Mouse (Mus musculus): ENCODE results near the gene Lrmda. TPM values are rescaled to one million over a fixed set of nuclear protein-coding genes. Genes with fewer than 3 reads are reported as not detected.

The Lrmda gene
- polyA plus RNA-seq, 1 experiment from 2014 or later, result 0.23 TPM

DNA sequence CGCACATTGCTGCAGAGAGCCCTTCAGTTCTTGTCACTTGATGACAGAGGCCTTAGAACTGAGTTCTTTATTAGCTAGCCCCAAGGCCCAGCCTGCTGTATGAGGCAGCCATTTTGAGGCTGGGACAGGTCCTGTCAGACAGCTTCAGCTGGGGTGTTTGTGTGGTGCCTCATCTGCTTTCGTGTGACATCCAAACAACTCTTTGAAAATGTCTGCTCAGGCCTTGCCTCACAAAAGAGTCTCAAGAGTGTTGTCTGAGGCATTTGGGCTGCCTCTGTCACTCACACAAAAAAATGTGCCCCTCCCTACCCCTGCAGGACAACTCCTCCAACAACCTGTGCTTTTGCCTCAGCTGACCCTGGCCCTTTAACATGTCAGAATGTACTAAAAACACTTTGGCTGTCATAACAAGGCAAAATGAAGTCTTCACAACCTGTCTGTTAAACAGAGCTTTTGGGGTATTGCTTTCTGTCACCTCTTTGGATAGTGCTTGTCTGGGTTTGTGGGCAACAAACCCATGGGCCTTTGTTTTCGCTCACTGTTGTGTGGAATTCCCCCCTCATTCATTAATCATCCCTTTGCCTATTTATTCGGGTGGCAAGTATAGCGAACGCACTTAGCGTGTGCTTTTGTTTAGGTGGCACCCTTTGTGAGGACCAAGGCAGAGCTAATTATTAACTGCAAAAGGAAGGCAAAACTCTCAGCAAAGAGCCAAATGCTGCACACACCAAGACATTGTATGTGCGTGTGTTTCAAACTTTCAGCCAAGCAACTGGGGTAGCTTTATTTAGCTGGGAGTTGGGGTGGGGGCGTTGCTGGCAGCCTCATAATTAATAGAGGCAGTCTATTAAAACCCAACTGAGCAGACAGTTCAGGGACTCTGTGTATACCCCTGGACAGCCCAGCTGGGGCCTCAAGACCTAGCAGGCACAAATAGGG is 660.5 kb downstream of the Lrmda start:
- Histone ChIP-seq H3K9me3 (ENCODE audit: control insufficient read depth, low read length) (no peaks in the 10 kb centered on the region), H3K4me1 (ENCODE audit: control insufficient read depth, insufficient read depth, low read length) (peaks cover 16% of the 10 kb centered on the region), H3K4me2 (no peak overlapping the region), H3K9ac (ENCODE audit: low read length) (no peak overlapping the region), H3K4me3 (ENCODE audit: low read depth, low read length) (no peak overlapping the region), H3K36me3 (ENCODE audit: control insufficient read depth, insufficient read depth, low read length) (no peaks in the 10 kb centered on the region), H3K27me3 (ENCODE audit: control insufficient read depth, insufficient read depth, low read length) (no peaks in the 10 kb centered on the region), H3K27ac (ENCODE audit: low read depth, low read length) (peak overlapping the region; percentile 40; the same call in 1 of the 2 replicates)
- DNase-seq (ENCODE audit: low spot score, missing footprints) (peak; percentile 87), ATAC-seq (ENCODE audit: low FRiP score) (peak; percentile 85)
- WGBS, result 31% methylated on average over 9 of the region's 9 CpGs

DNA sequence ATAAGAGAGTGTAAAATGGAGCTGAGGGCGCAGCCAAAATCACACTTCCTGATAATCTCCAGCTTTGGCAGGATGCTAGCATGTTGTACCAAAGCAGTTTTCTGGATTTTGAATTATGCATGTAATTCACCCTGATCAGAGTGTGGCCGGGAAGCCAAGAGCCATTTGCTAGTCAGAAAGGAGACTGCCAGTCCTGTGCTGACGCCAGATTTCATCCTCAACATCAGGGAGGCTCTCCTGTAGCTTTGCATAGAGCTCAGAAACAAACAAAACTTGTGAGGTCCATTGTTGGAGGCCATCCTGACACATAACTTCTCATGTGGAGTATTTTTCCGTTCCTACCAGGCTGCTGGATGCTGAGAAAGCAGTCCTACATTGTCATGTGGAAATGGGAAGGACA is 667.4 kb downstream of the Lrmda start:
- Histone ChIP-seq H3K4me3 (ENCODE audit: low read depth, low read length) (no peak overlapping the region), H3K4me2 (no peak overlapping the region), H3K36me3 (ENCODE audit: control insufficient read depth, insufficient read depth, low read length) (no peaks in the 10 kb centered on the region), H3K27ac (ENCODE audit: low read depth, low read length) (no peak overlapping the region), H3K9me3 (ENCODE audit: control insufficient read depth, low read length) (no peaks in the 10 kb centered on the region), H3K9ac (ENCODE audit: low read length) (no peak overlapping the region), H3K27me3 (ENCODE audit: control insufficient read depth, insufficient read depth, low read length) (no peaks in the 10 kb centered on the region), H3K4me1 (ENCODE audit: control insufficient read depth, insufficient read depth, low read length) (no peaks in the 10 kb centered on the region)
- DNase-seq (ENCODE audit: low spot score, missing footprints) (no peak), ATAC-seq (ENCODE audit: low FRiP score) (no peak)
- WGBS, result 76% methylated on average over 4 of the region's 4 CpGs

DNA sequence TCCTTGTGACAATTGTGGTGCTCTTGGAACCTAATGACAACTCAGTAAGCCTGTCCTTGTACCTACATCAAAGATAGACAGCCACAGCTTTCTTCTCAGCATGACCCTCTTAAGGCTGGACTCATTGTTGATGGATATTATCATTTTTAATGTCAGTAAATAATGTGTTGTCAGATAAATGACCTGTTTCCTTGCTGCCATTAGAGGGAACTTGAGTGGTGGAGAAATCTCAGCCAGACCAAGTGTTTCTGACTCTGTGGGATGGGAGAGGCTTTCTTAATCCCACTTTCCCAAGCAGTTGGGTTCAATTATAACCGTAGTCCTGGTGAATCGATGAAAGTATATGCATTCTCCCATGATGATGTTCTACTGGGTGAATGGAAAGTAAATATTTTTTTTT is 668.9 kb downstream of the Lrmda start:
- no peak overlapping the region for H3K27ac ChIP-seq (ENCODE audit: low read depth, low read length)
- ATAC-seq (ENCODE audit: low FRiP score), result no peak
- no peak overlapping the region for H3K9ac ChIP-seq (ENCODE audit: low read length)
- H3K9me3 ChIP-seq (ENCODE audit: control insufficient read depth, low read length), result no peaks in the 10 kb centered on the region
- no peak overlapping the region for H3K4me2 ChIP-seq
- WGBS, result 84% methylated on average over 2 of the region's 2 CpGs
- no peaks in the 10 kb centered on the region for H3K36me3 ChIP-seq (ENCODE audit: control insufficient read depth, insufficient read depth, low read length)
- H3K27me3 ChIP-seq (ENCODE audit: control insufficient read depth, insufficient read depth, low read length), result no peaks in the 10 kb centered on the region
- no peaks in the 10 kb centered on the region for H3K4me1 ChIP-seq (ENCODE audit: control insufficient read depth, insufficient read depth, low read length)
- no peak overlapping the region for H3K4me3 ChIP-seq (ENCODE audit: low read depth, low read length)
- DNase-seq (ENCODE audit: low spot score, missing footprints), result no peak

DNA sequence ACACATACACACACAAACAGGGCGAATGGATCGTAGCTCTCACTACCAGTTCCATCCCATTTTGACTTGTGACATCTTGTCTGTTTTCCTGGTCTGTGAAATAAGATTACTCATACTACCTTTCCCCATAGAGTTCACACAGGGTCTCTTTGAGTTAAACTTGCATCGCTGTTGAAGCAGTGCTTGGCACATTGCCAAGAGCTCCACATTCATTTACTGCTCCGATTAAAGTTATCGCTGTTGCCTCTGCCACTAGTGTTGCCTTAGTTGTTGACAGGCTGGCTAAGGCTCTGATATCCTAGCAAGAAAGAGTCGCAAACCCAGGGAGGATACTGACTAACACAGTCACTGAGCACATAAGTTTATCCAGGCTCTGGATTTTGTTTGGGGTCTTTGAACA is 675.9 kb downstream of the Lrmda start:
- H3K27ac ChIP-seq (ENCODE audit: low read depth, low read length), result no peak overlapping the region
- DNase-seq (ENCODE audit: low spot score, missing footprints), result no peak
- H3K4me3 ChIP-seq (ENCODE audit: low read depth, low read length), result no peak overlapping the region
- H3K4me2 ChIP-seq, result no peak overlapping the region
- 90% methylated on average over 6 of the region's 6 CpGs for WGBS
- H3K27me3 ChIP-seq (ENCODE audit: control insufficient read depth, insufficient read depth, low read length), result no peaks in the 10 kb centered on the region
- no peak for ATAC-seq (ENCODE audit: low FRiP score)
- H3K9ac ChIP-seq (ENCODE audit: low read length), result no peak overlapping the region
- no peaks in the 10 kb centered on the region for H3K4me1 ChIP-seq (ENCODE audit: control insufficient read depth, insufficient read depth, low read length)
- no peaks in the 10 kb centered on the region for H3K36me3 ChIP-seq (ENCODE audit: control insufficient read depth, insufficient read depth, low read length)
- H3K9me3 ChIP-seq (ENCODE audit: control insufficient read depth, low read length), result no peaks in the 10 kb centered on the region

DNA sequence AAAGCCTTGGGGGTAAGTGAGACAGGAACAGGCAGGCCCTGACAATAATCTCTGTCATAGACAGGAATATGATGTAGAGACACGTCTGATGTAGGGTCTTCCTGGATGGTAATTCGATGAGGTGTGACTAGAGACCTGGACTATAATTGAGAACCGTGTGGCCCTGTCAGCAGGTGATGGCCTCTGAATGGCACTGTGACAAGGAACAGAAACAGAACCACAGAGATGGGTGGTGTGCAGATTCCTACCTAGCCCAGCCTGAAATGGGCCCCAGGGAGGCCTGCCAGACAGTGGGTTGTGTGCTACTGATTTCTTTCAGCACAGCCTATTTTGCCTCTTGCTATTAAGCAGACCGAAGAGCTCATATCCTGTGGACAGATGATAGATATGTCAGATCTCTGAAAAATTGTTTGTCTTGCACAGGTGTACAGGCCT is 676.4 kb downstream of the Lrmda start:
- ATAC-seq (ENCODE audit: low FRiP score) (no peak), DNase-seq (ENCODE audit: low spot score, missing footprints) (no peak)
- Histone ChIP-seq H3K36me3 (ENCODE audit: control insufficient read depth, insufficient read depth, low read length) (no peaks in the 10 kb centered on the region), H3K27ac (ENCODE audit: low read depth, low read length) (no peak overlapping the region), H3K9ac (ENCODE audit: low read length) (no peak overlapping the region), H3K9me3 (ENCODE audit: control insufficient read depth, low read length) (no peaks in the 10 kb centered on the region), H3K4me3 (ENCODE audit: low read depth, low read length) (no peak overlapping the region), H3K4me1 (ENCODE audit: control insufficient read depth, insufficient read depth, low read length) (no peaks in the 10 kb centered on the region), H3K4me2 (no peak overlapping the region), H3K27me3 (ENCODE audit: control insufficient read depth, insufficient read depth, low read length) (no peaks in the 10 kb centered on the region)
- 82% methylated on average over 4 of the region's 4 CpGs for WGBS

DNA sequence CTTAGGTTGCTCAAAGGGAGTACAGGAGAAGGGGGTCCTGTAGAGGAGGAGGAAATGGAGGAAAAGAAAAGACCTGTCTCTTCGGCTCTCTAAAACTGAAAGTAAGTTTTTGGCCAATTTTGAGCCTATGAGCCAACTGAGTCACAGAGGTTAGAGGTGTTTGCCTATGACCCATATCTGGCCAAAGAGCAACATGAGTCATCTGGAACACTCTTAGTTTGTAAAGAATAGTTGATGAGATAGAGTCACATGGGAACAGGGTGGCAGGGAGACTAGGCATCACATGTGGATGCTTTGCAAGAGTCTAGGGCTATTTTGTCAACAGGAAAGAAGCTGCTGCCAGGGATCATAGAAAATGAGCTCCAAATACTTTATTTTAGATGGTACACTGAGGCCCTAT is 680.7 kb downstream of the Lrmda start:
- Histone ChIP-seq H3K27me3 (ENCODE audit: control insufficient read depth, insufficient read depth, low read length) (no peaks in the 10 kb centered on the region), H3K9ac (ENCODE audit: low read length) (no peak overlapping the region), H3K36me3 (ENCODE audit: control insufficient read depth, insufficient read depth, low read length) (no peaks in the 10 kb centered on the region), H3K9me3 (ENCODE audit: control insufficient read depth, low read length) (no peaks in the 10 kb centered on the region), H3K4me3 (ENCODE audit: low read depth, low read length) (no peak overlapping the region), H3K4me2 (no peak overlapping the region), H3K4me1 (ENCODE audit: control insufficient read depth, insufficient read depth, low read length) (no peaks in the 10 kb centered on the region), H3K27ac (ENCODE audit: low read depth, low read length) (no peak overlapping the region)
- DNase-seq (ENCODE audit: low spot score, missing footprints) (no peak), ATAC-seq (ENCODE audit: low FRiP score) (no peak)
- WGBS, result 98% methylated on average over 1 of the region's 1 CpGs

DNA sequence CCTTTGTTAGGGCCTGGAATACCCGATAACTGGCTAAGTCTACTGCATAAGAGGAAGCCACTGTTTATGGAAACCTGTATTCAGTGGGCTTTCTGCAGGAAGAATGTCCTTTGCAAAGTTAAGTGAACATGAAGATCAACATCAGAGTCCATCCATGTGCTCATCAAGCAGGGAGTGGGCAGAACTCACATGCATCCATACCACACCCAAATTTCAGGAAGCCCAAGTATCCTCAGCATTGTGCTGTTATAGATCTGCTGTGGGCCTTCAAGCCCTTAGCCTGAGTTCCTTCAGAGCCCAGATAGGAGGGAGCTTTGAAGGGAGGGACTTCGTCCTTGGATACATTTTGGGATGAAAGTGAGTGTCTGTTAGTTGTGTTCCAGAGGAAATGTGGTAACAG is 681.2 kb downstream of the Lrmda start:
- no peak for ATAC-seq (ENCODE audit: low FRiP score)

DNA sequence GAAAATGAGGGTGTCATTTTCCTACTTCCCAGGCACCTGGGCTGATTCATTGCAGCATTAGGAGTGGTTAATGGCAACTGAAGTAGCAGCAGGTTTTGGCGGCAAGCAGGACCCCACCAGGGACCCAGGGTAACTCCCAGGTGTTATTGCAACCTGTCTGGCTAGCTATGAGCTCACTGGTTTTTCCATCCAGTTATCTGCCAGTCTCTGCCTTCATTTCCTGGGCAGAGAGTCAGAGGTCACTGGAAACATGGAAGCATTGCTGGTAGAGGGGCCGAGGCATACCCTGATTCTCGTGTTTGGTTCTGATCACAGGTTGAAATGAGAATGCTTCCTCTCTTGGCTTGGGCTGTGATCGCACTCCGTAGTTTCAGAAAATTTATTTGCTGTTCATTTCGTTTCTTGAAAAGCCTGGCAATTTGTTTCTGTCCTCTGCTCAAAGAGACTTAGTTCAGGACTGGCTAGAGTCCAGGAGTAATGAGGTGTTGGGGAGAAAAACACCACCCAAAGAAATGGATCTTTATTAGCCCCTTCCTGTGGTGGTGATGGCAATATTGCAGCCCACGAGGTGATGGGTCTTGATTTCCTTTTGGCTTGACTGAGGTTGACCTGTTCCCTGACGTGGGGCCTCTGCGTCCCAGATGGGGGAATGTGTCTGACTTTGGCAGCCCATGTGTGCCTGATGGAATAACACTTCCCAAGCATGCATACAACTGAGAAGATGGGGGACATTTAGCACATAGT is 688.6 kb downstream of the Lrmda start:
- Histone ChIP-seq H3K27me3 (ENCODE audit: control insufficient read depth, insufficient read depth, low read length) (no peaks in the 10 kb centered on the region), H3K4me1 (ENCODE audit: control insufficient read depth, insufficient read depth, low read length) (peaks cover 19% of the 10 kb centered on the region), H3K36me3 (ENCODE audit: control insufficient read depth, insufficient read depth, low read length) (no peaks in the 10 kb centered on the region), H3K9me3 (ENCODE audit: control insufficient read depth, low read length) (no peaks in the 10 kb centered on the region), H3K9ac (ENCODE audit: low read length) (no peak overlapping the region), H3K27ac (ENCODE audit: low read depth, low read length) (no peak overlapping the region), H3K4me3 (ENCODE audit: low read depth, low read length) (no peak overlapping the region), H3K4me2 (no peak overlapping the region)
- 88% methylated on average over 9 of the region's 9 CpGs for WGBS
- no peak for DNase-seq (ENCODE audit: low spot score, missing footprints)
- ATAC-seq (ENCODE audit: low FRiP score), result no peak

More for the DNA sequence above, 681.2 kb downstream of the Lrmda start:
- no peak for DNase-seq (ENCODE audit: low spot score, missing footprints)
- Histone ChIP-seq H3K4me2 (no peak overlapping the region), H3K9ac (ENCODE audit: low read length) (no peak overlapping the region), H3K27me3 (ENCODE audit: control insufficient read depth, insufficient read depth, low read length) (no peaks in the 10 kb centered on the region), H3K4me1 (ENCODE audit: control insufficient read depth, insufficient read depth, low read length) (no peaks in the 10 kb centered on the region), H3K36me3 (ENCODE audit: control insufficient read depth, insufficient read depth, low read length) (no peaks in the 10 kb centered on the region), H3K27ac (ENCODE audit: low read depth, low read length) (no peak overlapping the region), H3K9me3 (ENCODE audit: control insufficient read depth, low read length) (no peaks in the 10 kb centered on the region), H3K4me3 (ENCODE audit: low read depth, low read length) (no peak overlapping the region)
- WGBS, result 94% methylated on average over 2 of the region's 2 CpGs

DNA sequence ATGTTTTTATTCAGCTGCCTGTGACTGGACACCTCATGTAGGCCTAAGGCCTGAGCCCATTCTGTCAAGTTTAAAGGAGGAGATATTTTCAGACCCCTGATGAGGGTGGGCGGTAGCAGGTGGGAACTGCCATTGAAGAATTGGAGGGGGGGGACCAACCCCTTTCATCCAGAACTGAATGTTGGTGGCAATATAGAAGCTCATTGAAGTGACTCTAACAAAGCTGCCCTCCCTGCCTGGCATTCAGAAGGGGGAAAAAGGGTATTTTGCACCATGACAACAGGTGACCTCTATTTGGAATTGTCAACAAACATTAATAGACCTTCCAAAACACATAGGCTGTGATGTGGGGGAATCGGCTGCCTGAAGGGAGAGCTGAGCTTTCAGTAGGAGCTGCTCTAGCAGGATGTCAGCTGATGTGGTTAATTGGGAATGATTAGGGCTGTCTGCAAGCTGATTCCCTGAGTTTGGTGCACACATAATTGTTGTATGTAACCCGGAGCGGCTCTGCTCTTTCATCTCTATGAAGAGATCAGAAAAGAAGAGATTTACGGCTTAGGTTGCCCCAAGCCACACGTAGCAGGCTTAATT is 690.7 kb downstream of the Lrmda start:
- ATAC-seq (ENCODE audit: low FRiP score) (peak; percentile 70), DNase-seq (ENCODE audit: low spot score, missing footprints) (peak; percentile 89)
- Histone ChIP-seq H3K9me3 (ENCODE audit: control insufficient read depth, low read length) (no peaks in the 10 kb centered on the region), H3K27ac (ENCODE audit: low read depth, low read length) (no peak overlapping the region), H3K27me3 (ENCODE audit: control insufficient read depth, insufficient read depth, low read length) (no peaks in the 10 kb centered on the region), H3K9ac (ENCODE audit: low read length) (no peak overlapping the region), H3K36me3 (ENCODE audit: control insufficient read depth, insufficient read depth, low read length) (no peaks in the 10 kb centered on the region), H3K4me2 (no peak overlapping the region), H3K4me3 (ENCODE audit: low read depth, low read length) (no peak overlapping the region), H3K4me1 (ENCODE audit: control insufficient read depth, insufficient read depth, low read length) (peaks cover 19% of the 10 kb centered on the region)
- 13% methylated on average over 6 of the region's 6 CpGs for WGBS

Measured in midbrain, embryonic 11.5 days (tissue).